Mouse (Mus musculus) heart, postnatal 25 days (tissue): ENCODE measurements around the gene Mcf2l. TPM values are rescaled to one million over a fixed set of nuclear protein-coding genes. Genes with fewer than 3 reads are reported as not detected.

Experiments used
- DNase-seq: peaks from one replicate; pipeline ENCODE4 v3.0.0; 2022; ENCODE audit warnings: low spot score
- intact Hi-C: fragments of 180-260 bp; cut with DNase I; formaldehyde crosslinking; loops from one replicate; pipeline ENCODE4 v1.15.1; 2025
- total RNA-seq, 2 experiments: library from RNA; stranded (reverse); gene quantifications; 2 replicates each; pipeline ENCODE4 v1.2.3; 2021

Mcf2l gene
- 10 to 100 TPM; 44.7 to 69.4 TPM for total RNA-seq

DNA sequence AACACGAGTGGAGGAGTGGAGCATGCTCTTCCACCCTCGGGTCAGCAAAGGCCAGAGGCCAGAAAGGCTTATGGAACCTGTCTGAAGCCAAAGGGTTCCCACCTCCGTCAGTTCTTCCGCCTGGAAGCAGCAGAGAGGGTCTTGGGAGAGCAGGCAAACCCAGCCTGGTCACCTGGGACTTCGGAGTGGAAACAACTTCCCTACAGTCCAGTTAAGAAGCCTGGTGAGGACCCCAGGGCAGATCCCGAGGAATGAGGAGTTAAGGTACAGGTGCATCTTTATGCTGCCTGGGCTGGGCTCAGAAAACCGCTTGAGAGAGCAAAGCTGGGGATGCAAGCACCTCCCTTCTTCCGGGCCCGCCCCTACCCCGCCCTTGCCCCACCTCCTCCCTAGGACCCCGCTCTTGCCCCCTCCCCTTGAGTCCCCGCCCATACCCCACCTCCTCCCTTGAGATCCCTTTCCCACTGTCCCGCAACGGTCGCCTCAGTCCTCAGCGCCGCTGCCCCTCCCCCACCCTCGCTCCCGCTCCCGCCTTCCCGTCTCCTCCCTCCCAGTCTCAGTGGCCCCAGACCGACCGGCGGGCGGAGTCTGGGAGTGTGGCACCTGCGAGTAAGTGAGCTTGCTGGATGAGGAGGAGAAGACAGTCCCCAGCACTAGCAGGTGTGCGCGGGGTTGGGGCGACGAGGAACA lies at the start of gene Mcf2l:
Gene Mcf2l, plus strand, starts transcription at position 450 of the 690 bp plus-strand sequence.
- no peak for DNase-seq

DNA sequence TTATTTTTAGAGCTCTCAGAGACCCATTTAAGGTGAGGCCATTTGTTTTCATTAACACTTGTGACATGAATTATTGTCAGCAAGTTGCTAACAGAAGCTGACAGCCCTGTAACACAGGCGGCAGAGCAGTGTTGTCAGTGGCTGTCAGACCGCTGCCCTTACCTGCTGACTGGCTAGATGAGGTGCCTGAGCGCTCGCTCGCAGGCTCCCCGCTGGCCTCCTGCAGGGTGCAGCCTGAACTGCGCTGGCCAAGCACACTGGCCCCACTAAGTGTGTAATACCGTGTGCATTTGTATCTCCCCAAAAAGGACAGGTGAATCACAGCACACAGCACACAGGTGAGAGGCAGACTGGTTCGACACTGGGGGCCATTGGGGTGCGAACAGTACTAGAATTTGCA lies 49.0 kb upstream of the Mcf2l start:
- DNase-seq: no peak
- intact Hi-C loops: no loop called here

More for the DNA sequence above, at the start of gene Mcf2l:
- intact Hi-C loops: no loop called here

DNA sequence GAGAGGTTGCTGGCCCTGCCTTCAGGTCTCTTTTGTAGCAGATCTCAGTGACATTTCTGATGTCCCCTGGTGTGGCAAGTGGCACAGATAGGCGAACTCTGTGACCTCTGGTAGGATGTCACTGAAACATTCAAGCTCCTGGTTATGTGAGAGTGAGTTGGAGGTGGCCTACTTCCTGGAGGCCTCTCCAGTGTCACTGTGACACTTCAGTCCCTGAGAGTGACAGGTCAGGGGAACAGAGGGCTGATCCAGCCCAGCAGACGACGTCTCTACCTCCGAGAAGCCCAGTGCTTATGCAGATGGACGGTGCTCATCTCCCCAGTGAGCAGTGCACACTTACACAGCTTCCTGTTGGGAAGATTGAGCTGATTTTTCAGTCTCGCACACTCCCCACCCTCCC lies 48.4 kb upstream of the Mcf2l start:
- no peak for DNase-seq
- intact Hi-C loops: no loop called here

DNA sequence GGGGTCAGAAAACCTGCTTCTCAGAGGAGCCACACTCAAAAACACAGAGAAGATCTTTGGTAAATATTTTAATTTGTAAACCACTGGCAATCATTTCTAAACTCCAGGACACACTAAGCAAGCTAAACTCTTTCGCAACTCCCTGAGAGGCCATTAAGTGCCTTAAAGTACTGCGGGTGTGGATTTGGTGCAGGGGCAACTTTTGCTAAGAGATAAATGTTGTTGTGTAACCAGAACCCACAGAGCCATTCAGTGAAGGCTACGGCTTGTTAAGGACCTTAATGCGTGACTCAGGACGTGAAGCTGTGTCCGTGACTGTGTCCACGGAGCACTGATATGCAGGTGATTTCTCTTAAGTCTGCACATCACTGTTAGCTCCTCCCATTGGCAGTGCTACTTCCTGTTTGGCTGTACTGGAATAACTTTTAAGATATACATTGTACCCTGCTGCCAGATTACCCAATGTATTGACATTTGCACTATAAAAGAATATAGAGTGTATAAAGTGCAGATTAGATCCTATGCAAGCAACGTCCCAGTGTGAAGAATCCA lies 47.8 kb upstream of the Mcf2l start:
- DNase-seq: no peak

DNA sequence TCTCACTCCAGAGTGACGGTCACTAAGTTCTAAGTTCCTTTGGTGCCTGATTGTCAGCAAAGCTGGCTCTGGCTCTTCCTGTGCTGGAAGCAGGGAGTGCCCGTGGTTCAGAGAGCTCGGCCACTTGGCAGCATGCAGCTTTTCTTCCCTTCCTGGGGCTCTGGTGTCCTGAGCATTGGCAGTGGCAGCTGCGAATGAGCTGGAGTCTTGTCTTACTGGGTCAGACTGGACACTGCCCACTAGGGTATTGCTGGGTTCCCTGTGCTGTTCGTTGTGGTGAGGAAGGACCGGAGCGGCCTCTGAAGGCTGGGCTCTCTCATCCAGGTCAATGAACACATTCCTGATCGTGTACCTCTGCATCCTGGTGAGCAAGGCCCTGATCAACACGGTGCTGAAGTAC lies 46.5 kb upstream of the Mcf2l start:
- intact Hi-C loops: no loop called here
- DNase-seq: no peak

More for the DNA sequence above, 47.8 kb upstream of the Mcf2l start:
- intact Hi-C loops: no loop called here

DNA sequence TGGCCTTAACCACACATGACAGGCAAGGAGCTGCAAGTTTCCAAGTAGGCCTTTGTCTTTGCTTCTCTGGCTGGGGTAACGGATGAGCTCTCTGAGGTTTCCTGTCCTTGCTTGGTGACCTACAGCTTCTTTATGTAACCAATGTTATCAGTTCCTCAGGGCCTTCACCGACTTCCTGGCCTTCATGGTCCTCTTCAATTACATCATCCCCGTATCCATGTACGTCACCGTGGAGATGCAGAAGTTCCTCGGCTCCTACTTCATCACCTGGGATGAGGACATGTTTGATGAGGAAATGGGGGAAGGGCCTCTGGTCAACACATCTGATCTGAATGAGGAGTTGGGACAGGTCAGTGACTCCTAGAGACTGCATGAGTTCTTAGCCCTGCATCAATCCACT lies 45.3 kb upstream of the Mcf2l start:
- intact Hi-C loops: no loop called here
- DNase-seq: no peak

DNA sequence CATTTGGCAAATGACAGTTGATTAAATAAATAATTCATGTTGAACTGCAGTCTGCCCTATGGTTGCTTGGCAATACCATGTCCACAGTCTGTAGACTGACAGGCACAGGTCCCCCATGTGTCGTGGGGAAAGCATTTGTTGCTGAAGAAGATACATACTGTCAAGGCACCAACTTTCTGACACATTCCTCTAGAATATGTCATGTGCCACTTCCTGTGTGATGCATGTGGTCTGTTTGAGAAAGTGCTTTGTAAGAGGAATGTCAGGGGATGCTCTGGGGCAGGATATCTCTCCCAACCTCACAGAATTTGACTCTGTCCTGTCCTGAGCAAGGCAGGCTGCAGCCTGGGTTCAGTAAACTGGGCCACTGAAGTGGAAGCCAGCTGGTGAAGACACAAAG lies 44.2 kb upstream of the Mcf2l start:
- no peak for DNase-seq
- intact Hi-C loops: no loop called here

DNA sequence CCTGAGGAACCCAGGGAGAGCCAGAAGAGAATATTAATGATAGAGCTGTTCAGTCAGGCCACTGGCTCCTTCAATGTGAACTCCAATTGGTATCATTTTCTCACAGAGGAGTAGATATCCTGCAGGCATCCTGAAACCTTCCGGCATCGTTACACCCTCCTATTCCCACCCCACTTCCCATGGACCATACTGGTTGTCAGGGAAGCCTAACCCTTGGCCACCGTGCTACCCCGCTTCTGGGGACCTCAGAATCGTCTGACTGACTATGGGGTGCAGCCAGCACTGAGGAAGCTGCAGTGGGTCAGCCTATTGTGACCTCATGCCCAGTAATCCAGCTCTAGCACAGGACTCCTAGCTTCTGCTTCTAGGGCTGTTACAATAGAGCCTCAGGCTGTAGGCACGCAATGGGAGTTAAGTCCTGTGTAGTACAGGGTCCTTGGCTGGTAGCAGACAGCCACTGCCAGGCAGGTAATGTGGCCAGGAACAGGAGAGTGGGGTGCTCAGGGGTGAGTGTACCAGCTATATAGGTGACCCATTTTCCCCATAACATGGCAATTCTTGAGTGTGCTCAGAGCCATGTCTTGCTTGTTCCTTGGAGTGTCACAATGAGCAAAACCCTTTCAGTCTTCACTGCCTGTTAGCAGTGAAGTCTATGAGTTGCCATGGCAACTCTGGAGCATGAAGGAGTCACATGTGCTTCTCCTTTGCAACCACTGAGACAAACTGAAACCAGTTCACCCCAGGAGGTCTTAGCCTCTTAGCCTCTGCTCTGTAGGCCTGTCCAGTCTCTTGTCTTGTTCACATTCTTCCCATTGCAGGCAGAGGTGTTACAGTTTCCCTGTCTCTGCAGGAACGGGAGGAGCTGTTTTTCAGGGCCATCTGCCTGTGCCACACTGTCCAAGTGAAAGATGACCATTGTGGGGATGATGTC lies 41.7 kb upstream of the Mcf2l start:
- DNase-seq: no peak
- intact Hi-C loops: no loop called here

DNA sequence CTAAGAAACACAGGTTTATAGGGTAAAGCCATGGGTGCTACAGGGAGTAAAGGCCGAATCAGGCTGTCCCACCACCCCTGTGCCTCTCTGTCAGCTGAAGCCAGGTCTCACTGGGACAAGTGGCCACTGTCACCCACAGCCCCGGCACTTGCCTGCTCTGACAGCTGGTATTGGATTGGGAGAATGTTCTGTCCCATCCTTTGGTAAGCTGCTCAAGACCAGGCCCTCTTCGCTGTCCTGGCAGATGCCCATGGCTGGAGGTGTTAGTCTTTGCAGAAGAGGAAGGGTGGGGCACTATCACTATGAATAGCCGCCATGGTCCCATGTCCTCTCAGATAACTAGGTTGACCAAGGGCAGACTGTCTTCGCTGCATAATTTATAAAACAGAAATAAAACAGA lies 40.0 kb upstream of the Mcf2l start:
- intact Hi-C loops: no loop called here
- DNase-seq: peak; percentile 16

DNA sequence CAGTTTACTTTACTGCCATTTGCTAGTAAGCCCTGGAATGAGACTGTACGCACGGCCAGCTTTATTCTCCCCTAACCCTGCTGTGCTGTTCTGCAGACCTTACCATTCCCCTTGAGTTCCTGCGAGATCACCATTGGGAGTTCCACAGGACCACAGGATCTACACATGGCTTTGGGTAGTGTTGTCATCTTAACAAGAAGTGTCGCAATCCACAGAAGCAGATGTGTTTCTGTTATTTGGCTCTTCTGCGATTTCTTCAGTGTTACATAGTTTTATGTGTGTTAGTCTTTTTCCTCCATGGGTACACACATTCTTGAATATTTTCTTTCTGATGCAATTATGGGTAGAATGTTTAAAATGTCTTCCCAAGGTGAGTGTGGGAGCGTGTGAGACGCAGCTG lies 32.8 kb upstream of the Mcf2l start:
- intact Hi-C loops: no loop called here
- DNase-seq: no peak

DNA sequence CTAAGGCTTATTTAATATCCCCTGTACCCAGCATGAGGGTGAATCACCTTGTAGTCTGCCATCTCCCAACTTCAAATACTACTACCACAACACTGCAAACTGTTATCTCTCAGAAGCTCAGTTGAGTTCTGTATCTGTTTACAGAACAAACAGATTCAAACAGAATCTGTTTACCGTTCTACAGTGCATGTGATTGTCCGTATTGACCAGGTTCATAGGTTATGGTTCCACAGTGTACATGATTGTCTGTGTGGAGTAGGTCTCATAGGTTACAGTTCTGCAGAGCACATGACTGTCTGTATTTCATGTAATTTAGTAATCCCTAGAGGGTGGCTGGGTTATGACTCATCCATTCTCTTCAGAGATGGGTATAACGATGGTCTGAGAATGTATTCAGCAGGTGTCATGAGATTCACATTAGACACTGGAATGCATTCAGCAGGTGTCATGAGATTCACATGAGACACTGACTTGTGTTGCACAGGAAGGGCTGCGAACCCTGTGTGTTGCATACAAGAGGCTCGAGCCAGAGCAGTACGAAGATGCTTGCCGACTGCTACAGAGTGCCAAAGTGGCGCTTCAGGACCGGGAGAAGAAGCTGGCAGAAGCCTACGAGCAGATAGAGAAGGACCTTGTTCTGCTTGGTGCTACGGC lies 31.1 kb upstream of the Mcf2l start:
- DNase-seq: no peak
- intact Hi-C loops: no loop called here

DNA sequence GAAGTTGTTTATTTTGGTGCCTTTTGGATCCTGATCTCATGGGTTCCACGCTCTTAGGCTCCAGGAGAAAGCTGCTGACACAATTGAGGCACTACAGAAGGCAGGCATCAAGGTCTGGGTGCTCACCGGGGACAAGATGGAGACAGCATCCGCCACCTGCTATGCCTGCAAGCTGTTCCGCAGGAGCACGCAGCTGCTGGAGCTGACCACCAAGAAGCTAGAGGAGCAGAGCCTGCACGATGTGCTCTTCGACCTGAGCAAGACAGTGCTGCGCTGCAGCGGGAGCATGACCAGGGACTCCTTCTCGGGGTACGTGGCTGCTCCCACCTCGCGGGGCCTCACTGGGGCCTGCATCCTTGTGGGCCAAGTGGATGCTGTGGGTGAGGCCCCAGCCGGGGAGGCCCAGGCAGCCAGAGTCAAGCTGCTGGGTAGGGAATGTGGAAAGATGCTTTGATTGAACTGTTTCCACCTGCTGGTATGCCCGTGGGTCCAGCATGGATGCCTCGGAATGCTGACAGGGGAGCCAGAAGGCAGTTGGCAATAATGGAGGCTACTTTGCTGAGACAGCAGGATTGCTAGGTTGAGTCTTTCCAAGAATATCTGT lies 29.2 kb upstream of the Mcf2l start:
- DNase-seq: no peak
- intact Hi-C loops: no loop called here

DNA sequence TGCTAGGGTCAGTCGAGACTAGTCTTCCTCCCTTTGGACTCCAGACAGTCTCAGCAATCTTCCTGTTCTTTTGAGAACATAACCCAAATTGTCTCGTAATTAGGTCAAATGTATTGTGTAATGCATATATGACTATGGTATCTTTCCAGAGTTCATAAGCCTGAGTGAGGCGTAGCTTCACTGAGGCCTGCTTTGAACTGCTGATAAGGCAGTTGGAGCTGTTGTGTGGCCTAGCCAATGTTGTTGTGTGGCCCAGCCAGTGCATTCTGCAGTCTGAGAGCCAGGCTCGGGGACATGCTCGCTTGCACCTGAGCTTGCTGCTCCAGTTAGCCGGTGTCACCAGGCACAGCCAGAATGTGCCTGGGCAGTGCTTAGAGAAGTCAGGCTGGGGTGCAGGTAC lies 27.2 kb upstream of the Mcf2l start:
- intact Hi-C loops: no loop called here
- DNase-seq: no peak

DNA sequence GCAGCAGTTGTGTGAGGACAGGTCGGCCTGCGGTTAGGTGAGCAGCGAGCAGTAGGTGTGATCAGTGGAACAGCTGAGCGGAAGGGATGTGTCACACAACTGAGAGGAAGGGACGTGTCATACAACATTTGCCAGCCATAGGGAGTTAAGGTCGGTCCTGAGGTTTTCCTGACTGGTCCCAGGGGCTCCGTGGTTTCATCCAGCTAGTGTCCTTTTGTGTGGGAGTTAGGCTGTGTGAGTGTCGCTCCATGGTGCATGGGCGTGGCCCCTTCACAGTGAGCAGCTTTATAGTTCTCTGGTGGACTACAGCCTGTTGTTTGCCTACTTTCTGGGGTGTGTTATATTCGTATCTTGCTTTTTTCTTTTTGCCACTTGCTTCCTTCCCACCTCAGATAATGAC lies 22.4 kb upstream of the Mcf2l start:
- DNase-seq: no peak
- intact Hi-C loops: no loop called here

DNA sequence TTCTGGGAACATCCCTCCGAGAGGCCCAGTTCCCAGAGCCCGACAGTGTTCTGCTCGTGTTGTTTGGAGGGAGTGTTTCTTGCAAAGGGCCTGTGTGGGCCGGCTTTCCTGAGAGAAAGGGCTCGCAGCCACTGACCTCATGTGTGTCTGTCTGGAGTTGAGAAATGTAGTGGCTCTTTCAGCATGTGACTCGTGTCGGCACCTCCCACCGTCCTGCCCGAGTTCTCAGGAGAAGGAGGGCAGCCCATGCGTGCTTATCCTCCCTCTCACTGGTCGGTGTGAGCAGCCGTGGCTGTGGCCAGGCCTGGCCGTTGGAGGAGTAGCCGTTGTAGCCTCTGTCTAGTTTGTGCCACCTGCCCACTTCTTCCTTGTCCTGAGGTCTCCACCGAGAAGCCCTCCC lies 17.6 kb upstream of the Mcf2l start:
- intact Hi-C loops: no loop called here

DNA sequence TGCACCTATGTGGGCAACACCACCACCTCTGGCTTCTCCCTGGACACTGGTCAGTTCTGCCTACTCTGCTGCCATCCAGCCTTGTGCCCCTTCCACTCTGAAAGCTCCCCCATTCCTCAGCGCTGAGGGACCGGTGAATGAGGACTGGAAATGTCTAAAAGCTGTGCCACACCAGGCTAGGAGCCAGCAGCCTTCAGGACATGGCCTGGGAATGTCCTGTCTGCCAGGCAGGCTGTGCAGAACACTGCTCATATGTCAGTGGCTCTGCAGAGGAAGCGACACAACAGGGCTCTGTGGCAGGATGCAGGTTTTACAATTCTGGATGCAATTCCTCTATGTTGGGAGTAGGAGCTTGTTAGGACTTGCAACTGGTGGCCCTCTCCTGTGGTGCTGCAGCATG lies 10.5 kb upstream of the Mcf2l start:
- DNase-seq: no peak

More for the DNA sequence above, 17.6 kb upstream of the Mcf2l start:
- no peak for DNase-seq

DNA sequence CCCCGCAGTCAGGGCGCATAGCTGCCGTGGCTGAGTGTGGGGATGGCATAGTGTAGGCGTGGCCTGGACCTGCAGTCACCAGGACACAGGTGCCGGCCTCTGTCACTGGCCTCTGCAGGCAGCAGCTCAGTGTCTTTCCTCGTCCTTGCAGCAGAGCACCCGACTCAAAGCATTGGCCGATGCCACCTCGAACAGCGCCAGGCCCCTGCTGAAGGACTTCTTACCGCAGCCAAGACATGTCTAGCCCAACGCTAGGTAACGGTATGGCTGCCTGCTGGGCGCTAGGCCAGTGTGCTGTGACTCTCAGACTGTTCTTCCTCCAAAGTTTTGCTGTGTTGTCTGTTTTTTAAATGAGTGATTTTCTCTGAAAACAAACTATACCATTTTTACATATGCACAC lies 10.0 kb upstream of the Mcf2l start:
- intact Hi-C loops: loop anchor here (5.0 kb wide), 1 partner anchor 111 kb away; no protein-coding TSS in a partner anchor

More for the DNA sequence above, 10.5 kb upstream of the Mcf2l start:
- intact Hi-C loops: loop anchor here (5.0 kb wide), 1 partner anchor 111 kb away; no protein-coding TSS in a partner anchor

DNA sequence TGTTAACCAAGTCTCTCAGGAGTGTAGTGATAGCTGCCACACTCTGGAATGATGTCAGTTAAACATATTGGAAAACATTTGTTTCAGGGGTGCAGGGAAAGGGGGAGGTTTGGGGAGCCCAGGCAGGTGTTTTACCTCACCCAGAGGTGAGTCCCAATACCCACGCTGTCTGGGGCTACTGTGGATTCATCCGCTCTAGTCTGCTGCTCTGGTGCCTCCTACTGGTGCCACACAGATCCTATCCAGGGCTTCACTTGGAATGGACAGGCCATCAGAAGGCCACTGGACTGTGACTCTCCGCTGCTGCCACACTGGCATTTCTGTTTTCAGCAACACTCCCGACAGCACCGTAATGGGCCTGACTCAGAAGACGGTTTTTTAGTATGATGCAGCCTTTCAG lies 7.8 kb upstream of the Mcf2l start:
- DNase-seq: no peak

More for the DNA sequence above, 10.0 kb upstream of the Mcf2l start:
- no peak for DNase-seq

DNA sequence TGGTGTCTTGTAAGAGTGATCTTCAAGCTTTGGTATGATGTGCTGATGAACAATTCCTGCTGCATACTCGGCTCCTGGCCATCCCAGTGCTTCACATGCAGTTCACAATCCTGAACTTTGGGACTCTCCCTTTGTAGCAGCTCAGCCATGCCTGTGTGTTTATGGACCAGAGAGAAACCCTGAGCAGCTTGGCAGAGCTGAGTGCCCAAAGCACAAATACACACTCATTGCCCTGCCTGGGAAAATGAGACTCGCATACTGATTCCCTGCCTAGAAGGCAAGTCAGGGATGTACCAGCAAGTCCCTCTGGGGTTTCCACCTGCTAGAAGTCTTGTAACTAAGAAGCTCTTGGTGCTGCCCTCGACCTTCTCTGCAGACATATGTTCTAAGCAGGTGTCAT lies 3.9 kb upstream of the Mcf2l start:
- DNase-seq: no peak
- intact Hi-C loops: no loop called here

More for the DNA sequence above, 7.8 kb upstream of the Mcf2l start:
- intact Hi-C loops: no loop called here

DNA sequence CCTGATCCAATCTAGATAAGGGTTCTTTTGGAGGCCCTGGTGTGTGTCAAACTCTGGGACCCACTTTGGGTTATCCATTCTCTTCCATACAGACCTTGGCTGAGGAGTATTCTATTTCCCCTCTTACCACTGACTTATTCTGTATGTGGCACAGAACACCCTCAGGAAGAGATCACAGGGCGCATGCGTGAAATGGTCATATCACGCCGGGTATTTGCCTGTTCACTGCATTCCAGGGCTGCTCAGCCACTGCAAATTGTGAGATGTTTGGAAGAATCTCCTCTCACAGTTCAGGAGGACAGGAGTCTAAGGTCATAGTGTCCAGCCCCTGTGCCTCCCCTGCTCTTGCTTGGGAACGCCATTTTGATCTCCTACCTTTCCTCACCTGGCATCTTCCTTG lies 3.0 kb upstream of the Mcf2l start:
- DNase-seq: no peak
- intact Hi-C loops: no loop called here
